ENCODE assay signal across 9 mouse cellular contexts in genomic region chr1:192856411-192856810, GRCm38 (mm10). TPM values are rescaled to one million over a fixed set of nuclear protein-coding genes. Genes with fewer than 3 reads are reported as not detected.
DNase-seq lines count a peak whose midpoint lies in the region; ATAC-seq and TF ChIP-seq lines count a peak whose summit lies in the region.
"Had no signal": no experiment of that assay in that cellular context is flagged by ENCODE, and none has a peak within 500 bp of the region (broad histone marks: within the 10 kb centered on the region; RNA-seq: fewer than 3 reads in every experiment).

No protein-coding gene starts in this region.

- dilution Hi-C loops in CH12.LX (cut with MboI; ENCODE audit: extremely low pct_ligation_motif_present, extremely low pct_unique_long_range_greater_than_20kb, low sequenced_read_pairs) = no loop called here

- peak overlapping the region; percentile 89; the same call in 1 of the 2 replicates for H3K4me3 ChIP-seq in heart, embryonic 10.5 days
- no peak overlapping the region for H3K4me3 ChIP-seq in CH12.LX (replicated peaks in 1 of 3; ENCODE audit: low read depth in 2 of 3, low read length in 2 of 3, poor library complexity in 1 of 3)
- H3K4me3 ChIP-seq in forebrain, embryonic 15.5 days = no peak overlapping the region
- H3K4me3 ChIP-seq in midbrain, embryonic 14.5 days (replicated peaks; ENCODE audit: low read depth, low read length) = no peak overlapping the region
- no peak overlapping the region for H3K4me3 ChIP-seq in cerebellum, adult 2 months (replicated peaks; ENCODE audit: insufficient read depth, low read depth, low read length)

- no peak overlapping the region for H3K27ac ChIP-seq in heart, embryonic 10.5 days
- no peak overlapping the region for H3K27ac ChIP-seq in CH12.LX (ENCODE audit: insufficient read depth, low read depth)
- peak overlapping the region; percentile 97 for H3K27ac ChIP-seq in forebrain, embryonic 15.5 days (replicated peaks)
- peak overlapping the region; percentile 98 for H3K27ac ChIP-seq in midbrain, embryonic 14.5 days (replicated peaks; ENCODE audit: low read depth, low read length)
- no peak overlapping the region for H3K27ac ChIP-seq in cerebellum, adult 2 months (ENCODE audit: insufficient read depth, low read length)
- H3K27ac ChIP-seq: macrophage had no signal

- H3K9ac ChIP-seq in CH12.LX (ENCODE audit: insufficient read depth, low read depth) = no peak overlapping the region
- no peak overlapping the region for H3K9ac ChIP-seq in forebrain, embryonic 15.5 days (replicated peaks)
- H3K9ac ChIP-seq in midbrain, embryonic 14.5 days (replicated peaks; ENCODE audit: low read length) = no peak overlapping the region

- peaks cover 32% of the 10 kb centered on the region for H3K4me1 ChIP-seq in heart, embryonic 10.5 days
- peaks cover 0 to 11% of the 10 kb centered on the region in 2 experiments; a peak in 2 of 4 replicates for H3K4me1 ChIP-seq in CH12.LX (ENCODE audit: control insufficient read depth in 1 of 2, insufficient read depth in 2 of 2)
- peaks cover 43% of the 10 kb centered on the region for H3K4me1 ChIP-seq in forebrain, embryonic 15.5 days
- peaks cover 36% of the 10 kb centered on the region for H3K4me1 ChIP-seq in midbrain, embryonic 14.5 days (ENCODE audit: control insufficient read depth, insufficient read depth, low read length)
- no peaks in the 10 kb centered on the region for H3K4me1 ChIP-seq in cerebellum, adult 2 months (ENCODE audit: control insufficient read depth, insufficient read depth, low read length)

- TF ChIP-seq POLR2A in CH12.LX (IDR thresholded peaks at IDR 0.05; ENCODE audit: low read depth, low read length) = no peak
- TF ChIP-seq POLR2A in cerebellum, adult 2 months (IDR thresholded peaks at IDR 0.05; ENCODE audit: borderline replicate concordance, insufficient read depth, low read length) = no peak

- H3K4me2 ChIP-seq in CH12.LX (ENCODE audit: insufficient read depth, low read depth, poor library complexity, severe bottlenecking) = no peak overlapping the region
- H3K4me2 ChIP-seq in forebrain, embryonic 15.5 days (replicated peaks) = peak overlapping the region; percentile 87
- peak overlapping the region; percentile 77 for H3K4me2 ChIP-seq in midbrain, embryonic 14.5 days (ENCODE audit: low read length)

- in situ Hi-C loops in CH12.LX (cut with MboI; ENCODE audit: low pct_ligation_motif_present, low pct_unique_long_range_greater_than_20kb, low sequenced_read_pairs) = no loop called here

- TF ChIP-seq CTCF in CH12.LX (conservative IDR thresholded peaks at IDR 0.05 in 1 of 2, IDR thresholded peaks at IDR 0.05 in 1 of 2; ENCODE audit: low read depth in 2 of 2, low read length in 2 of 2) = no peak
- TF ChIP-seq CTCF in cerebellum, adult 2 months (IDR thresholded peaks at IDR 0.05; ENCODE audit: borderline replicate concordance, insufficient read depth, low read depth, low read length) = no peak

- no peaks in the 10 kb centered on the region for H3K79me2 ChIP-seq in CH12.LX (replicated peaks; ENCODE audit: control insufficient read depth, extremely low read depth, insufficient read depth, poor library complexity, severe bottlenecking)

- H3K9me3 ChIP-seq in heart, embryonic 10.5 days = no peaks in the 10 kb centered on the region
- H3K9me3 ChIP-seq in CH12.LX (replicated peaks; ENCODE audit: low read length) = peaks cover 5% of the 10 kb centered on the region
- H3K9me3 ChIP-seq in forebrain, embryonic 15.5 days = no peaks in the 10 kb centered on the region
- no peaks in the 10 kb centered on the region for H3K9me3 ChIP-seq in midbrain, embryonic 14.5 days (ENCODE audit: control insufficient read depth, low read length)

- WGBS in heart, embryonic 10.5 days = 15% methylated on average over 10 of the region's 10 CpGs
- WGBS in forebrain, embryonic 15.5 days = 13% methylated on average over 10 of the region's 10 CpGs
- 10% methylated on average over 10 of the region's 10 CpGs for whole genome bisulfite sequencing in midbrain, embryonic 14.5 days
- WGBS in cerebellum, adult 2 months = 80% methylated on average over 10 of the region's 10 CpGs

- no peak for ATAC-seq in forebrain, embryonic 15.5 days (replicated peaks)
- ATAC-seq in midbrain, embryonic 14.5 days (ENCODE audit: low FRiP score, low TSS enrichment) = no peak

- no peak for TF ChIP-seq EP300 in CH12.LX (IDR thresholded peaks at IDR 0.05; ENCODE audit: low read length)

- peaks cover 70% of the 10 kb centered on the region for H3K27me3 ChIP-seq in heart, embryonic 10.5 days (ENCODE audit: insufficient read depth, poor library complexity, severe bottlenecking)
- peaks cover 20% of the 10 kb centered on the region for H3K27me3 ChIP-seq in CH12.LX (replicated peaks)
- no peaks in the 10 kb centered on the region for H3K27me3 ChIP-seq in forebrain, embryonic 15.5 days
- H3K27me3 ChIP-seq in midbrain, embryonic 14.5 days (ENCODE audit: control insufficient read depth, insufficient read depth, low read length) = 0 out of 2 replicates have a peak, but pooled peaks cover 5% of the 10 kb centered on the region
- no peaks in the 10 kb centered on the region for H3K27me3 ChIP-seq in cerebellum, adult 2 months (ENCODE audit: control insufficient read depth, insufficient read depth, low read length)

- H3K36me3 ChIP-seq in heart, embryonic 10.5 days = no peaks in the 10 kb centered on the region
- H3K36me3 ChIP-seq in CH12.LX (replicated peaks in 1 of 2; ENCODE audit: control insufficient read depth in 1 of 2, insufficient read depth in 1 of 2, low read length in 1 of 2) = no peaks in the 10 kb centered on the region
- no peaks in the 10 kb centered on the region for H3K36me3 ChIP-seq in forebrain, embryonic 15.5 days
- H3K36me3 ChIP-seq in midbrain, embryonic 14.5 days (ENCODE audit: control insufficient read depth, insufficient read depth, low read length) = no peaks in the 10 kb centered on the region

- no peak for DNase-seq in heart, embryonic 10.5 days (ENCODE audit: low spot score)
- DNase-seq in heart, adult 9 months (ENCODE audit: low spot score in 2 of 2) = no peak
- peak; percentile 29 for DNase-seq in CH12.LX (ENCODE audit: extremely low read depth)
- DNase-seq in midbrain, embryonic 14.5 days = peak; percentile 60
- DNase-seq in thymus, postnatal 25 days = peak; percentile 63
- no peak for DNase-seq in cerebellum, adult 2 months
- DNase-seq in layer of hippocampus, postnatal 36 days = no peak

- TF ChIP-seq RAD21 in CH12.LX (IDR thresholded peaks at IDR 0.05; ENCODE audit: low read depth, low read length) = no peak

TF ChIP-seq in CH12.LX, 34 proteins besides CTCF, POLR2A, EP300 and RAD21:
- TF ChIP-seq HCFC1 (IDR thresholded peaks at IDR 0.05; ENCODE audit: low read depth, low read length) = no peak
- TF ChIP-seq MAFK (IDR thresholded peaks at IDR 0.05; ENCODE audit: insufficient replicate concordance, low read length) = no peak
- no peak for TF ChIP-seq MXI1 (IDR thresholded peaks at IDR 0.05; ENCODE audit: low read depth, low read length)
- no peak for TF ChIP-seq E2F4 (IDR thresholded peaks at IDR 0.05; ENCODE audit: insufficient replicate concordance, low read depth, low read length)
- TF ChIP-seq CHD2 (IDR thresholded peaks at IDR 0.05; ENCODE audit: low read length) = no peak
- TF ChIP-seq IRF4 (IDR thresholded peaks at IDR 0.05; ENCODE audit: low read depth, low read length) = no peak
- no peak for TF ChIP-seq NRF1 (IDR thresholded peaks at IDR 0.05; ENCODE audit: low read depth, low read length)
- TF ChIP-seq ZNF384 (IDR thresholded peaks at IDR 0.05; ENCODE audit: low read depth, low read length) = no peak
- no peak for TF ChIP-seq ELF1 (IDR thresholded peaks at IDR 0.05; ENCODE audit: low read depth, low read length)
- no peak for TF ChIP-seq MAZ (IDR thresholded peaks at IDR 0.05; ENCODE audit: low read depth, low read length)
- no peak for TF ChIP-seq CHD1 (IDR thresholded peaks at IDR 0.05; ENCODE audit: low read depth, low read length)
- no peak for TF ChIP-seq SIN3A (IDR thresholded peaks at IDR 0.05; ENCODE audit: low read length)
- no peak for TF ChIP-seq ZKSCAN1 (IDR thresholded peaks at IDR 0.05; ENCODE audit: borderline replicate concordance, low read depth, low read length)

RNA-seq across cellular contexts. Expression of gene Sertad4, which starts 0.9 kb away (rescaled TPM):
- polyA plus RNA-seq in heart, embryonic 10.5 days (2016; fragmentation: Nextera tagmentation; extraction: Ambion mirVana) = 7.5 and 11.5 TPM in 2 replicates
- total RNA-seq in CH12.LX (2012; rRNA removed) = not detected in 2 replicates
- total RNA-seq in CH12.LX (2014; rRNA removed) = 0.07 TPM in 1 of 2 replicates, not detected in the other
- 0.15 and 0.74 TPM in 2 replicates for polyA plus RNA-seq in CH12.LX (2012; ENCODE audit: insufficient read length, low read depth)
- polyA plus RNA-seq in forebrain, embryonic 15.5 days (2015; fragmentation: Nextera tagmentation; extraction: Ambion mirVana) = 35.8 and 36.8 TPM in 2 replicates
- polyA plus RNA-seq in midbrain, embryonic 14.5 days (2014; fragmentation: Nextera tagmentation; extraction: Ambion mirVana) = 30.0 and 39.5 TPM in 2 replicates
- polyA plus RNA-seq in cerebellum, adult 2 months (2012; rRNA removed) = 11.1 and 11.3 TPM in 2 replicates
- 10 to 100 TPM; 12.5 to 14.9 TPM for total RNA-seq in layer of hippocampus, postnatal 36 days (2021)
- polyA plus RNA-seq: macrophage had no signal

Comparison
In these comparisons a context has a peak if more than half of its experiments do, and no peak if none do; other contexts are left out.
1. DNase-seq: peak in CH12.LX (single experiment), midbrain, embryonic 14.5 days (single experiment) and thymus, postnatal 25 days (single experiment); none in heart, embryonic 10.5 days (single experiment), heart, adult 9 months (0 of 2), cerebellum, adult 2 months (0 of 2) and layer of hippocampus, postnatal 36 days (0 of 2).
2. H3K27ac ChIP-seq: peak in forebrain, embryonic 15.5 days (single experiment) and midbrain, embryonic 14.5 days (single experiment); none in heart, embryonic 10.5 days (single experiment), CH12.LX (single experiment) and cerebellum, adult 2 months (single experiment).